Mouse (Mus musculus): ENCODE data around the gene Sept3.
"Not testable (repeated sequence)": the region's sequence is repeated elsewhere in the genome, so short reads cannot be mapped to it uniquely, and the experiment has no call there.

The Sept3 gene

DNA sequence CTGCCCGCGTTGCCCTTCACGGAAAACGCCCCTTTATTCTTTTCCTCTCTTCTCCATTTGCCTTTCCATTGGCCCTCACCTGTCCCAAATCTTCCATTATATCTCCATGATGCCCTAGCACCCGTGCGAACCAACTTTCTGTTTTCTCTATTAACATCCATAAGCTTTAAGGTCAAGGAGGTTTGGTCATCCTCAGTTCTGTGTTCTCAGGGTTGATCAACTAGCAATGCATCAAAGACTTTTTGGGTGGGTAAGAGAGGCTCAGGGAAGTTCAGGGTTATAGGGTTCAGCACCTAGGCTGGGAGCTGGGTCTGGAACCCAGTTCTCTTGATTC lies at the start of gene Sept3:
TSS of gene Sept3 (plus strand) at position 301 of the 334 bp plus-strand sequence.
- DNase-seq = no peak

DNA sequence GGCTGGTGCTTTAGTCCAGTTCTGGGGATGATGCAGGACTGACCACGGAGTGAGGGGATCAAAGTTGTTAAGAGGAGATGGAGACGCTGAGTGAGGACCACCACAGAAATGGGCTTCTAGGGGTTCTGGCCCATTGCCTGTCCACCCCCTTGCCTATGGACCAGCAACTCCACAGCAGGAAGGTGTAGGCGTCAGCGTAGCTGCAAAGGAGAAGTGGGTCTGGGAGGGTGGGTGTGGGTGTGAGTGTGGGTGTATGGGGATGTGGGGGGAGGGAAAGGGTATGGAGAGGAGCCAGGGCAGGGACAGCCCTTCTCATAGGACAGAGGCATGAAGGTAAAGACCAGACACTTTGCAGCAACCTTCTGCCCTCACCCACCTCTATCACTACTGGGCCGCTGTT lies 48.9 kb upstream of the Sept3 start:
- DNase-seq = no peak

DNA sequence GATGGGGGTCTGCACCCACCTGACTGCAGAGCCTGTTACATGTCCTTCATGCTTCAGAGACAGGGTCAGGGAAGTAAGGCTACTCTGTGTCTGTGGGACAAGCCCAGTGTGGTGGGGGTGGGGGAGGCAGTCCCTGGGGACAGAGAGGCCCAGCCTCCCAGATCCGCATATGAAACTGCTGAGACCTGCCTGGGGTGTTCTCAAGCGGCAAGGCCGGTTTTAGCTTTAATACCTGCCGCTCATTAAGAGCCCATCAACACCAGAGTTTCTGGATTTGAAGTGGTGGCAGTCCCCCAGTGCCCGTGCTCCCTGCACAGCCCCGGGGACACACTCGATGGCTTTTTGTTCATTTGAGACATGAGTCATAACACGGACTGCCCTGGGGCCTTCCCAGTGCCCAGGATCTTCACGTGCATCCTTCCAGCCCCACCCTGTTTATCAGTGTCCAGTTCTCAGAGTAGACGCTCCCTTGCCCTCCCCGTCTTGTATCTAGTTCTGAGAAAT lies 45.1 kb upstream of the Sept3 start:
- DNase-seq = no peak

DNA sequence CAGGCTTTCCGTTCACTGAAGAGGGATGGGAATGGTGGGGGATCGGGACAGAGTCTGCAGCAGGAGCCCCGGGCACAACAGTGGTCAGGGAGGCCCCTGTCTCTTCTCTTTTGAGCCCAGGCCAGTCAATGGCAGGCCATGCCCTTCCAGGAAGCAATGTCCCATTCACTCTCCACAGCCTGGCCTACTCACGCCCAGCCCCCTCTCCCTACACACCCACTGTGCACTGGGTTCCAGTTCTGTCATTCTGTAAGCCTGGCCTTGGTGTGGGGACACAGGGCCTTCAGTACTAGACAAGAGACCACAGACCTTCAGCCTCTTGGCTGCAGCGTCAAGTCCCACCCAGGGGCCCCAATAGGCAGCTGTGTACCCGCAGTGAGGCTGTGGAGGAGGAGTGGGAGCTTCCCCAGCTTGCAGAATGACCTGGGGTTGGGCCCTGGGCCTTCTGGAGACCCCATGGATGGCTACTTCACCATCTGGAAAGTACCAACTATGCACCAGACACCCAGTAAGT lies 44.5 kb upstream of the Sept3 start:
- DNase-seq = no peak

DNA sequence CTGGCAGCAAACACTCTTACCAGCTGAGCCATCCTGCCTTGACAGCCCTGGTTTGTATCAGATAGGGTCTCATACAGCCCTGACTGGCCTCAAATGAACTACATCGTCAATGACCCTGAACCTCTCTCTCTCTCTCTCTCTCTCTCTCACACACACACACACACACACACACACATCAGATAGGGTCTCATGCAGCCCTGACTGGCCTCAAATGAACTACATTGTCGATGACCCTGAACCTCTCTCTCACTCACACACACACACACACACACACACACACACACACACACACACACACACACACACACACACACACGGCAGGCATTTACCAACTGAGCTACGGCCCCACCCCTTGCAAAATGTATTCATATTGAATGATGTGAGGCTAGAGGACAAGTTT lies 43.6 kb upstream of the Sept3 start:
- no peak for DNase-seq

DNA sequence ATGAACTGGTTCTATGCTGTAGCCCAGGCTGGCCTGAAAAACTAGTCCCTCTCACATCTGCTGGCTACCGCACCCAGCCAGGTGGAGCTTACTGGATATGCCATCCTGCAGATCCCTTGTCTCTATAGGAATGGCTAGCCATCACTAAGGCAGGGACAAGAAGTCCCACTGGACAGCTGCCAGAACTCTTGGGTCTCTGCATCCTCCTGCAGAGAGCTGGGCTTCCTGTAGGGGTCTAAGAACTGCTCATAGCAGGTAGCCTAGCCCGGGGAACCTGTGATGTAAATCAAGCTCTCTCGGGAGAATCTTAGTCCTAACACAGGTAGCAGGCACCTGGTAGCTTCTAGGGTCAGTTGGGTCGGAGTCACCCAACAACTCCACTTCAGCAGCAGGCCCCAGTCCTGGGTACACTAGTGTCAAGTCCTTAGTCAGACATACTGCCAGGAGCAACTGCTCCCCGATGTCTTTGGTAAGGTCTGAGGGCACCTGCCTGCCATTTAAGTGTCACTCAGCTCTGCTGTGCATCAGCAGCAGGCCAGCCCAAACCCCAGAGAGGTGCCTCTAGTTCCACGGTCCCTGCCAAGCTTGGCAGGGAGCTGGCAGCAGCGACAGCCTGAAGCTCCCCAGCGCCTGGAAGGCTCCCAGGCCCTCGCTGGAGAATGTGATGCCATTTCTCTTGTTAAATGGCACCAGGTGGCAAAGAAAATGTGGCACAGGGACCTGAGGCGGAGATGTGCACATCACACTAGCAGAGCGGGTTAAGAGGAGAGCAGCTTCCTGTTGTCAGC lies 42.9 kb upstream of the Sept3 start:
- peak; percentile 90 for DNase-seq

DNA sequence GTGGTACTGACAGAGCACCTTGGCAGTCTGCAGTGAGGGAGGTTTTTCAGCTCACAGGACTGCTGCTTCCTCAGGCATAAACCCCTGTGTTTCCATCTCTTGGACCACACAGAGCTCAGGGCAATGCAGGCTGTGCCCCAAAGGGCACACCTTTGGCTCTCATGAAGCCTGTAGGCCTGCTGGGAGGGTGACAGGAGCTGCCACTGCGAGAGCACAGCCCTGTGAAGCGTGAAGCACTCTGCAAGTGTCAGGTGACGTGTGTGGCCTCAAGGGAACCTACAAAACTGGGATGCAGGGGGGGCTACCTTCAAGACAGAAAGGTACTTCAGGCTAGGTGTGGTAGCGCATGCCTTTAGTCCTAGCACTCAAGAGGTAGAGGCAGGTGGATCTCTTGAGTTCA lies 42.0 kb upstream of the Sept3 start:
- no peak for DNase-seq

DNA sequence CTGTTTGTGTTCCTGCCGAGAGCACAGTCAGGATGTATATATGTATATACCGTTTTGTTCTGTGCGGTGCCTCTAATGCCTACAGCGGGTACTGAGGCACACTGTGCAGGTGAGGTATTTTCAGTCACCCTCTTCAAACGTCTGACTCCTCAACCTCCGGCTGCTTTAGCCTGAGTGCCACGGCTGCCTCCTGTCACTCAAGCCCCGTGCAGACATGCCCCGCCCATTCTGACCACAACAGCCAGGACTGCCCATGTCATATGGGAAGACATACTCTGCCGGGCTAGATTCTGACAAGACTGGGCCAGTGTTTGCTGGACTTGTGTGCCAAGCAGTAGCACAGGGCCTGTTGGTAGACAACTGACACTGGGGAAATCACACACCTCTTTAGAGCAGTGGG lies 39.0 kb upstream of the Sept3 start:
- DNase-seq = no peak

DNA sequence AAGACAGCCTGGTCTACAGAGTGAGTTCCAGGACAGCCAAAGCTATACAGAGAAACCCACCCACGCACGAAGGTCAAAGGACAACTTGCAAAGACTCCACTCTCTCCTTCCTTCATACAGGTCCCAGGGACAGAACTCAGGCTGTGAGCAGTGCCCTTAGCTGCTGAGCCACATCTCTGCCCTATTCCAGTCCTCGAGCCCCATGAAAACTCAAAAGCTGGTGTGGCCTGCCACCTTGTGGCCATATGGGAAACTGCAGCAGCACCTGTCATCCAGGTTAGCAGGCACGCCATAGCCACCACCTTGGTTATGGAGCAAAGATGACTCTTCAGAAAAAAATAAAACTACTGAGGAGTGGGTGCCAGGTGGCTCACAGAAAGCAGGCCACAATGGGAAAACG lies 38.1 kb upstream of the Sept3 start:
- DNase-seq = peak; percentile 91

DNA sequence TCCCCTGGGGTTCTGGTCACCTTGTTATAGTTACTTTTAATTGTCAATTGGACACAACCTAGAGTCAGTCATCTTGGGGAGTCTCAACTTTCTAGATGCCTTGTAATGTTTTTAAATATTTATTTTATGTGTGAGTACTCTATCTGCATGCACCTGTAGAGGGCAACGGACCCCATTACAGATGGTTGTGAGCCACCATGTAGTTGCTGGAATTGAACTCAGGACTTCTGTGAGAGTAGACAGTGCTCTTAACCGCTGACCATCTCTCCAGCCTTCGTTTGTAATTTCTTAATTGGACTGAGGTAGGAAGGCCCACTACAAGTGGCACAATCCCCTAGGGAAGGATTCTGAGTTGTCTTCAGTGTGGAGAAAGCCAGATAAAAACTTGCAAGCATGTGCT lies 31.4 kb upstream of the Sept3 start:
- no peak for DNase-seq

DNA sequence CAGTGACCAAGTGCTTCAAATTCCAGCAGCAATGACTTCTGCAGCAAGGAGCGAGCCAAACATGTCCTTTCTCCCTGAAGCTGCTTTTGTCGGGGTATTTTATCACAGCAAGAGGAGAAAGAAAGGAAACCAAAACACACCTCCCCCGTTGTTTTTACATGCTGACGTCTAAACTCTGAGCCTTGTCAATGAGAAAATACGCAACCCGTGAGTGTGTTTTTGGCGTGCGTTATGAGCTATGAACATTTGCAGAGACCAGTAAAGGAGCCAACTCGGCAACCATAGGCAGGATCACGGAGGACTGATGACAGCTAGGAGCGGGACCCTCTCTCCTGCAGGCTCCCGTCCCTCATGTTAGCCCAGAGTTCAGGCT lies 31.0 kb upstream of the Sept3 start:
- no peak for DNase-seq

DNA sequence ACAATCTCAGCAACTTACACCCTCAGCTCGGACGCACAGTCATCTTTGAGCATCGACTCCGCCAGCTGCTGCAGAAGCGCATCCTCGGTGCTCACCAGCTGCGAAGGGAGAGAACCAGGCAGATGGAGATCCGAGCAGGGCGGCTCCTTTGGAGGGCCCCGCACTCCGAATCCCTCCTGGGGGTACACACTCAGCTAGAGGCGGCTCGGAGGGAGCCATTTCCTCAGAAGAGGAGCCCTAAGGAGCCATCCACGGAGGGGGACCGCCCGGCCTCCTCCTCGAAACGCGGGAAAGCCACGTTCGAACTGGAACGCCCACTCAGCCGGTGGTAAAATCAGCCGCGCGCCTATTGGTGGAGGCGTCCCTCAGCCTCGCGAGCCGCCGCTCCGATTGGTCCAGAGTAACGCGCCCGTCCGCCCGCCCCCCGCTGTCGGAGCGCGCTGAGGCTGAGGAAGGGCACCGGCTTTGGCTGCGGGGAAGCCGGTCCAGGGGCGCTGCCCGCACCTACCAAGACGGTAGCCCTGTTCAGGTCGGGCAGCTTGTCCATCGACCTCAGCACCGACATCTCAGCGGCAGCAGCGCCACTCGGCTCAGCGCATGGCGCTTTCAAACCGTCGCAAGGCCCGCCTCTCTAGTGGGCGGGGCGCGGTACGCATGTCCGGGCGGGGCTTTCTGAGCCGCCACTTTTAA lies 30.4 kb upstream of the Sept3 start, which contains the start of gene Cenpm:
TSS of gene Cenpm (minus strand) at position 634 of the 690 bp plus-strand sequence.
- DNase-seq = peak; percentile 89

- DNase-seq = not testable (repeated sequence)
Measured at GRCm38 (mm10) chr15:82244805-82245161, 29.9 kb upstream of the Sept3 start.

GRCm38 (mm10) chr15:82247131-82247776 lies 27.4 kb upstream of the Sept3 start:
- no peak for DNase-seq

DNA sequence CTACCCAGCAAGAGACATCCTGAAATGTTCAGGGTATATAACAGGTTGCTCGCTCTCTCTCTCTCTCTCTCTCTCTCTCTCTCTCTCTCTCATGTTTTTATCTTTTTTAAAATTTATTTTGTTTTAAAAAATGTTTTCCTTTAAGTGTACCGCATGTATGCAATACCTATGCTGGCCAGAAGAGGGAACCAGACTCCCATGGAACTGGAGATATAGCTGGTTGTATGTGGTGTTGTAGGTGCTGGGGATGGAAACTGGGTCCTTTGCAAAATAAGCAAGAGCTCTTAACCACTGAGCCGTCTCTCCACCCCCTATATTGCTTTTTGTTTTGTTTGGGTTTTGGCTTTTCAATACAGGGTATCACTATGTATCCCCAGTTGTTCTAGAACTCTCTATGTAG lies 23.1 kb upstream of the Sept3 start:
- DNase-seq = no peak

GRCm38 (mm10) chr15:82252097-82252496 lies 22.6 kb upstream of the Sept3 start, which contains the start of gene 1500009C09Rik:
TSS of gene 1500009C09Rik (plus strand) at chr15:82252397.
- DNase-seq = no peak

DNA sequence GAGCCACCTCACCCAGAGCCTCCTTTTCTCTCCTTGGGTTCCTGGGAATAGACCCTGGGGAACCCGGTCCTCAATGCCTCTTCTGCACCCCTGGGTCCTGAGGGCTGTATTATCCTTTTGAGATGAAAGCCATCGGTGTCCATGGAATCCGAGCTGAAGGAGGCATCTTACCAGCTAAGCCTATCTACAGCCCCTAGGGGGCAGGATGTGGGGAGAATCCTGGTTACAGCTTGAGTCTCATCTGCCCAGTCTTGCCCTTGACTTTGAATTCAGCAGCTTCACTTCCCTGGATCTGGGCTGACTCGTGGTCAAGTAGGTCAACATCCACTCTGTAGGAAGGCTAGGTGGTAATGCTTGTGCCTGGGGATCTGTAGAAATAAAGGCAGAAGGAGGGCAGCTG lies 19.4 kb upstream of the Sept3 start:
- no peak for DNase-seq

DNA sequence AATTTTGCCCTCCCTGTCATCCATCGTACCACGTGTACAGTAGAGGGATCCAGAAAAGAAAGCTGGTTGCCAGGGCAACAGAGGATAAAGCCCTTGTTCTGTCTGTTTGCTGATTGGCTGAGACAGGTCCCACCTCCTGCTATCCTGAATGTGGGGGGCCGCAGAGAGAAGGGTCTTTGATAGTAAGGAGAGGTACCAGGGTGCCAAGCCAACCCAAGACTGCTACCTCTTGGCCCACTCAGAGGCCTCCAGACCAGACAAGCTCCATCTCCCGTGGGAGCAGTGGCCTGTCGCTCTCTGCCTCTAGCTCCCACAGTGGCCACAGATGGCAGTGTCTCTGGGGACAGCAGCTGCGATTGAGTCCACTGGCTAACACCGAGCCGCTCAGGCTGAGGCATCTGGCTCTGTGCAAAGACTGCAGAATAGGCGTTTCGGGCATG lies 18.7 kb upstream of the Sept3 start:
- DNase-seq = peak; percentile 69

DNA sequence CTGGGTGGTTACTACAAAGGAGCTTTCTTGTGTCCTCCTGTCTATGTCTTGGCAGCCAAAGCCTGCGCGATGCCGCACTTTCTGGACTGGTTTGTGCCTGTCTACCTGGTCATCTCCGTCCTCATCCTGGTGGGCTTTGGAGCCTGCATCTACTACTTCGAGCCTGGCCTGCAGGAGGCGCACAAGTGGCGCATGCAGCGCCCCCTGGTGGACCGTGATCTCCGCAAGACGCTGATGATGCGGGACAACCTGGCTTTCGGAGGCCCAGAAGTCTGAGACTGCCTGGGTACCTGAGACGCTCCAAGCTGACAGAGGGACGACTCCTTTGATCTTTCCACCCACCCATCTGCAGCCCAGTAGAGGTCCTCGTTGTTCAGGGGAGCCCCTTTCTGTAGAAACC lies 15.2 kb upstream of the Sept3 start:
- DNase-seq = peak; percentile 65

GRCm38 (mm10) chr15:82266356-82266755 lies 8.3 kb upstream of the Sept3 start:
- peak; percentile 65 for DNase-seq

GRCm38 (mm10) chr15:82268185-82268584 lies 6.5 kb upstream of the Sept3 start:
- DNase-seq = no peak

GRCm38 (mm10) chr15:82268783-82269182 lies 5.9 kb upstream of the Sept3 start:
- DNase-seq = peak; percentile 64

DNA sequence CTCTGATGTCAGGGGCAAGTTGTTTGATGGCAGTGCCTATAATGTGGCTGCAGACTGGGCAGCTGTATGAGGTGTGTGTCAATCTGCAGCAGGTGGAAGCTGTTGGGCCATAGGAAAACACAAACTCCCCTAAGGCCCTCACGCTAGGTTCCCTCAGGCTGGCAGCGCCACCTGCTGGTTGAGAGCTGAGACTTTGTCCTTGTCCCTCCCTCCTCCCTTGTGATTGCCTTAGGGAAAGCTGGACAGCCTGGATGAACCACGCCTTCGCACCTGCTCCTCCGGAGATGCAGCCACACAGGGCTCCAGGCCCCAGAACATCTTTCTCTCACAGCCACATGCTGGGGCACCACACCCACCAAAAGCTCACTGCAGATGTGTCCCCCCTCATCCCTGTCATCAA lies 3.5 kb upstream of the Sept3 start:
- peak; percentile 80 for DNase-seq

GRCm38 (mm10) chr15:82272295-82272694 lies 2.4 kb upstream of the Sept3 start:
- no peak for DNase-seq
